Mouse (Mus musculus): ENCODE results near the gene Als2cr12.
"Not testable (repeated sequence)": the region's sequence is repeated elsewhere in the genome, so short reads cannot be mapped to it uniquely, and the experiment has no call there.

Als2cr12 gene

GRCm38 (mm10) chr1:58695810-58696209, at the start of gene Als2cr12:
TSS of gene Als2cr12 (minus strand) at chr1:58695989.
- not testable (repeated sequence) for DNase-seq (ENCODE audit: low spot score)

DNA sequence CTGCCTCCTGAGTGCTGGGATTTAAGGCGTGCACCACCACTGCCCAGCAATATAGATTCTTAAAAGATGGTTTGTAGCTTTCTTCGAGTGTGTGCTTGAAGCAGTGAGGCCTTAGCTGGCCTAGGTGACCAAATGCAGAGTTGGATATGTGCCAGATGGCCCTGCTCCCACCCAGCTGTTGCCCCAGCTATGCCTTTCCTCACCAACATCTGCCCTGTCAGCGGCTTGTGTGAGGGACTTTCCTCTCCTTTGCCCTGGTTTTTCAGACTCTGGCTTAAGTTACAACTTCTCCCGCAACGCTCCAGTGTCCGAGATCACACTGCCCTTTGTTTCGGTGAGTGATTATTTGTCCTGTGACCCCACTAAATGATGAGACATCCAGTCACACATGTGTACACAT, 48.9 kb upstream of the Als2cr12 start:
- DNase-seq (ENCODE audit: low spot score) = no peak

DNA sequence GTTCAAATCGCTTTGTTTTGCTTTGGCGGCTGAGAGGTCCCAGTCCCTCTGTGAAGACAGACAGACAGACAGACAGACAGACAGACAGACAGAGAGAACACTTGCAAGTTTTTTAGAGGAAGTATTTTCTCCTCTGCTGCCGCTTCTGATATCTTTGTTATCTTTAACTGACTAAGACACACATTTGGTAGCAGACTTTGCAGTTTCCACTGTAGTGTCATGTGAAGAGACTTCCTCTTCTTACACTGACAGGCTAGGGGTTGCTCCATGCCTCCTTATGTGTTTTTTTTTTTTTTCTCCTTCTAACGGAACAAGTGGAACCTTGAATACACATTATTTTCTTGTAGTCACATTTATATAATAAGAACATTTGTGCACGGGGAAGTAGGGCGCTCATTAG, 47.5 kb upstream of the Als2cr12 start:
- DNase-seq (ENCODE audit: low spot score) = no peak

GRCm38 (mm10) chr1:58742571-58743021, 46.8 kb upstream of the Als2cr12 start:
- no peak for DNase-seq (ENCODE audit: low spot score)

- peak; percentile 46 for DNase-seq (ENCODE audit: low spot score)
Observed at GRCm38 (mm10) chr1:58739529-58739928, 43.7 kb upstream of the Als2cr12 start.

DNA sequence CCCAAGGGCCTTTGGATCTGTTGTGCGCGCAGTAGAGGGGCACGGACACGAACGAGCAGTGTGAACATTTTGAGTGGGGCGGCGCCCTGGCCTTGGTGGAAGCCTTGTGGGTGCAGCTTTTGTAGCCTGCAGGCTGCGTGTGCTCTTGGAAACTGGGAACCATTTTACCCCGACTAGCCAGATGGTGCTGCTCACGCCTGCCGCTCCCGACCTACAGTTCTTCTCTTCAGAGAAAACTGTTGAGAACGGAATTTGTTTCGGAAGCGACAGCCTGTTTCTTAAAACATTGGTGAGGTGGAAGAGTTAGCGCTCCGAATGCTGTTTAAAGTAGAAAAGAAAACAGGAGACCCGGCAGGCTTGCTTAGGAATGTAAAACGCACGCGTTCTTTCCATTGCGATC, 41.2 kb upstream of the Als2cr12 start:
- DNase-seq (ENCODE audit: low spot score) = no peak

GRCm38 (mm10) chr1:58735962-58736361, 40.2 kb upstream of the Als2cr12 start:
- DNase-seq (ENCODE audit: low spot score) = no peak

DNA sequence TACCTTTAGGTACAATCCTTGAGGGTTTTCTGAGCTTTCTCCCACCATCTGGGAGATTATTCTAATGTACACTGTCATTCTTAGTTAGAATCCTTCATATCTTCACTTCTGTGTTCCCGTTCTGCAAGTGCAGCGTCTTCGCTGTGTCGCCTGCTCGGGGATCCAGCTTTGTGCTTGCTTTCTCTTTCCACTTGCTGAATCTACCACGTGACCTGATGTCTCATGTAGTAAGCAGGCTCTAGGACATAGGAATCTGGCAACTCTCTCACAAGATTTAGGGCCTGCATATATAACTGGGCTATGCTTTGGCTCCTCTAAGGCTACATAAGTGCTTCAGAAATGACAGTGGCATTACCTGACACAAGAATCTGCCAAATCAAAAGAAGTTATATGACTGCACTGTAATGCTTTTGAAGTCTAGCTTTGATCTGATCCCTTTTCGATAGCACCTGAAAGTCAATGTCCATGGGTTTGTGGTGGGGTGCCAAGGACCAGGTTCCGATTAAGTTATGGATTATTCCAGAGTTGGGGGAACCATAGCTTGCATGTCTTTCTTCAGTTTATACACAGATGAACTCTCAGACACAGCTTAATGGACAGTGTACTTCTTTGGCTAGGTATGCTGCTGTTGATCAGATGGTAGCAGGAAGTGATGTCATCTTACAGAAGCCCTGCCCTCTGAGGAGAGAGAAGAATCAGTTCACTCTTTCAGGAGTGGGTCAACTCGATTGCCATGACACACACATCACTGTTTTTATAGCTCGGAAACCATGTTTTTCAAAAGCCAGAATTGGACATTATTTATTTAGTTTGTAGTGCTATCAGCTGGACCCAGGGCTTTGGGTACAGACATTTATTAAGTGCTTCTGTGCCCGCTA, 38.5 kb upstream of the Als2cr12 start:
- DNase-seq (ENCODE audit: low spot score) = no peak

DNA sequence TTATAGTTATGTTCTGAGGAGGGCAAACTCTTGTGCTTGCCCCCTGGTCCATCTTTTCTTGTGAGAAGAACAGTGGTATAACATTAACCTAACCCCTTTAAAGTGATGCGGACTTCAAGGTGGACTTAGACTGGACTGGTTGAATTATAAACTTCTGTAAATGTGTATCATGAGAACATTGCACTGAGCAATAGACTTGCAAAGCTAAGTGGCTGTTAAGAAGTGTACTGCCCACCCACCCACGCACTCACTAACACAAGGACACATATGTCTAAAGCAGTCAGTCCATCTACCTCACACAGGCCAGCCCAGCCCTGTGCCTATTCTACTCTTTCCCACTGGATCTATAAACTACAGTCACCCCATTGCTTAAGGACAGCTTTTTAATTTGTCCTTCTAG, 37.8 kb upstream of the Als2cr12 start:
- no peak for DNase-seq (ENCODE audit: low spot score)

- DNase-seq (ENCODE audit: low spot score) = no peak
Observed at GRCm38 (mm10) chr1:58728590-58728868, 32.7 kb upstream of the Als2cr12 start.

DNA sequence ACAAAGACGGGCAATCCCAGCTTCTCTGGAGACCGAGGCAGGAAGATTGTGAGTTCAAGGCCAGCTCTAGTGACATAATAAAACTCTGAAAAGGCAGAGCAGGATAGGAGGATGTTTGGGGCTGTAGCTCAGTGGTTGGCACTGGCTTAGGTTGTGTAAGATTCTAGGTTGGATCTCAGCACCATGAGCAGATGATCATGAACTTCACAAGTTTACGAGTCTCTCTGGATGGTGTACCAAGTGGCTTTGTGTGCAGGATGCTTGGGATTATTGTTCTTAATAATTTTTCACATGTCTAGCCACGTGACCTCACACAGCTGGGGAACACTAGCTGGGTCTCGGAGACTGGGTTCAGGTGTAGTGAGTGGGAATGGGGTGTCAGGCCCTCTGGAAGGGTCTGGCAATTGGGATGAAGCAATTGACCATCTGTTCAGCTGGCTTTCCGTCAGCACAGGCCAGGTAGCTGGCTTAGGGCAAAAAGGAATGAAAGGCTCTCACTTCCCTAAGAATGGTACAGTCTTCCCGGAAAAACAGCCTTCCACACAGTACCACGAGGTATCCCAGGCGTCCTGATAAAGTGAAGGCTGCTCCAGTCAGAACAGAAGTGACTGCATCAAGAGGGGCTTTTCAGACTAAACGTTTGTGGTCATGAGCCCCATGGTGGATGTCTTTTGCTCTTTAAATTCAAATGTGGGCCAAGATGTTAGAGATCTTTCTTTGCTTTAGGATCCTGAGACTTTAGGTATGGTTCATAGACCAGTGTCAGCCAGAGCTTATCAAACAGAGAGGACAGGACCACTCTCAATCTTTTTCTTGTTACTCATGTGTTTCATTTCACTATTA, 32.2 kb upstream of the Als2cr12 start:
- no peak for DNase-seq (ENCODE audit: low spot score)

DNA sequence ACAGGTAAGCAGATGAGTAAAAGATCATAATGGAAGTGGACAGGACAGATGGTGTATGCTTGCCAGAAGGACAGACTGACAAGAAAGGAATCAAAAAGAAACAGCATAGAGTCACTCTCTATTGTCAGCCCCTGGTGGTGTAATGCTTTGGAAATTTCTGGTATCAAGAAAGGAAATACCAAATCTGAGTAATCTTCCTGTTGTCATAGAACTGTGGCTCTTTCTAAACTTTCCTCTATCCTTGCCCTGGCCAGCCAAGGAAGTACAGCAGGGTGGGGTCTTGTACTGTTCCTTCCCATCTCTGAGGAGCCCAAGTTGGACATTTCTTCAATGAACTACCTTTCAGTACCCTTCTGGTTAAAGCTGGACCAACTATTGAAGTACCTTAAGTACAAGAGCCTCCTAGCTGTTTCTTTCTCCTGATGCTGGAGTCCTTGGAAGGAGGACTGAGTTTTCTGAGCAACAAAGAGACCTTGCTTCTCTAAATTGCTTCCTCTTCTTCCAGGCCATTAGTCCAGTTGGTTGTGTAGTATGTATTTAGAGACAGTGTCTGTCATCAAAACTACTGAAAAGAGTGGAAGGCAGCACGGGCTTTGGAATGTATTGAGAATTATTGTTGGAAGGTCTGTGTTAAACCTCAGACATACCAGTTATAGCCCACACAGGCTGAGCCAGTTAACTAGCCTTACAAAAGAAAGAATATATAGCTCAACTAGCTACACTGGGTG, 31.4 kb upstream of the Als2cr12 start:
- no peak for DNase-seq (ENCODE audit: low spot score)

GRCm38 (mm10) chr1:58725767-58726166, 30.0 kb upstream of the Als2cr12 start:
- no peak for DNase-seq (ENCODE audit: low spot score)

- DNase-seq (ENCODE audit: low spot score) = no peak
Observed at GRCm38 (mm10) chr1:58725095-58725494, 29.3 kb upstream of the Als2cr12 start.

DNA sequence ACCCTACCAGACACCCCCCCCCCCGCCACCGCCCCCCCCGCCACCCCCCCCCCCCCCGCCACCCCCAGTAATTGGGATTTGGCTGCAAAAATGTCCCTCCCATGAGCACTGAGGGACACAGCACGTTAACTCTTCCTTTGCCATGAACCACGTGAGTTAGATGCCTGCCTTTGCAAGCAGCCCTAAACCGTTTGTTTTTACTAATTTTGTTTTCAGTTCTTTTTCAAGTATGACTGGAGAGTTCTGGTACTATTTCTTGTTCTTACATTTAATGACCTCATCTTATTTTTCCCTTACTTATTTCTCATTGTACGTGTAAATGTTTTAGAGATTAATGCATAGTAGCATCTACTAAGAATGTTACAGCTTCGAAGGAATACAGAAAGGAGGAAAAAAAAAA, 28.7 kb upstream of the Als2cr12 start:
- DNase-seq (ENCODE audit: low spot score) = no peak

DNA sequence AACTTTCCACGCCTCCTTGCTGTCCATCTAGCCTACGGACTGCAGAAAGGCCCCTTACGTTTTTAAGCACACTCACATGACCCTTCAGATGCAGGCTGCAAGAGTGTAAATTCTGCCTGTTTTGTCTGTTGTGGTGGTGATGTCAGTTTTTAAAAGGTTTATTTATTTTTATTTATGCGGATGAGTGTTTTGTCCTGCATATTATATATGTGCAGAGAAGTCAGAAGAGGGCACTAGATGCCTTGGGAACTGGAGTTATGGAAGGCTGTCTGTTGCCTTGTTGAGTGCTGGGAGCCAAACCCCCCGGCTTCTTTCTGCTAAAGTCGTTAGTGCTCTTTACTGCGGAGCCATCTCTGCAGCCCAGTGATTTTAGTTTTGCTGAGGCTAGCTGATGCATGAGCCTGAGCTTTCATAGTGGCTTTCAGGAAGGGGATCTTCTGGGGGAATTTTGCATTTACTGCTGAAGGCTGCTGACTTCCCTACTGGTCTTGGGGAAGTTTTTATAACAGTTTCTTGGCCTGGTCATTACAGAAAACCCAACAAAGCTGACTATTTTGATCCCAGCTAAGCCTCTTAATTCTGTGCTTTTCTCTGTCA, 28.1 kb upstream of the Als2cr12 start:
- DNase-seq (ENCODE audit: low spot score) = no peak

- no peak for DNase-seq (ENCODE audit: low spot score)
Observed at GRCm38 (mm10) chr1:58723062-58723808, 27.4 kb upstream of the Als2cr12 start.

DNA sequence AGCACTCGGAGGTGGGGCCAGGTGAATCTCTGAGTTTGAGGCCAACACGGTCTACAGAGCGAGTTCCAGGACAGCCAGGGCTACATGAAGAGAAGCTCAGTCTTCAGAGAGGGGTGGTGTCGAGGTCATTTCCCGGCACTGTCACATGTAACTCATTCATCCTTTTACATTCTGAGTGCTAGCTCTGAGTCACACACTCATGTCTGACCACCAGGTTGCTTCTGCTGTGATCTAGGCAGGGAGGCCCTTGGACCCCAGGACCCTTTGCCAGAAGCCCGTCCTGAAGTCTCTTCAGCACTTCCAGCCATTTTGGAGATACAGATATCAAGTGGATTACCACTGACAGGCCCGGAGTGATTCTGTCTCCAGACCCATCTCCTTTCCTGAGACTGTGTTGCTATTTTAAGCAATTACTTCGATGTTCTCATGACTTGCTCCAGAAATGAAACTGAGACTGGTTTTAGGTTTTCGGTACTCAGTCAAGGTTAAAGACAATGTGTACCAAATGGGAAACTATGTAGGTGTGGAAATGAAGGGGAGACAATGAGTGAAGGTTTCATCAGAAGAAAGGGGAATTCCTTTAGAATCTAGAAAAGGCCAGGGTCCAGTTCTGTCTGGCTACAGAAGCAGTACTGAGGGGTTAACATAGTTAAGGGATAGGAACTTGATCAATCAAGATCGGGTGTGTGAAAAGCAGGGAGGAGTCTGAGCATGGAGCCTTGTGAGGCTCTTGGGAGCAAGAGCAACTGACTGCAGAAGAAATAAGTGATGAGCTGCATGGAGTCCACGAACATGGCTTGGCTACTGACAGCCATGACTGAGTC, 26.5 kb upstream of the Als2cr12 start:
- DNase-seq (ENCODE audit: low spot score) = no peak

DNA sequence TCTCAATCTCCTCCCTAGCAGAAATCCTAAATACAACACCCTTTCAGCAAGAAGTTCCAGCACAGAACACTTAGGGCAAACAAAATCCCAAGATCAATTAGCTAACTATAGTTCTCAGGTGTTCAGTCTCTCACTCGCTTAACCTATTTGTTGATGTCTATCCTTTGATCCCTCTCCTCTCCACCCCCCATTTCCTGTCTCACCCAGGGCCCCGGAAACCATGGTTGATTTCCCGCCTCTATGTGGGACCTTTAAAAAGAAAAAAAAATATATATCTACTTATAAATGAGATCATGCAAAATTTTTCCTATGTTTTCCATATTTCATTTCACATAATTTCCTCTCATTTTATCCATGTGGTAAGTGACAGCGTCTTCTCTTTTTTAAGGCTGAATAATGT, 25.2 kb upstream of the Als2cr12 start:
- DNase-seq (ENCODE audit: low spot score) = no peak

GRCm38 (mm10) chr1:58720090-58720489, 24.3 kb upstream of the Als2cr12 start:
- no peak for DNase-seq (ENCODE audit: low spot score)
